Mouse (Mus musculus) gastrocnemius, adult 2 months (tissue): ENCODE measurements around the gene Klhl5. TPM values are rescaled to one million over a fixed set of nuclear protein-coding genes. Genes with fewer than 3 reads are reported as not detected.
"Not testable (repeated sequence)": the region's sequence is repeated elsewhere in the genome, so short reads cannot be mapped to it uniquely, and the experiment has no call there.

Experiments used
- DNase-seq: peaks from one replicate; pipeline ENCODE4 v3.0.0; 2022
- H3K27ac ChIP-seq: fragments of 200-600 bp; 2 replicates; pipeline ENCODE4 v1.8.1; 2022; ENCODE audit warnings: mild to moderate bottlenecking
- H3K4me3 ChIP-seq: fragments of 200-600 bp; 2 replicates; pipeline ENCODE4 v1.8.1; 2022; ENCODE audit warnings: mild to moderate bottlenecking, moderate library complexity
- CTCF ChIP-seq: fragments of 200-600 bp; IDR thresholded peaks from 2 replicates; pipeline ENCODE4 v1.8.1; 2022; ENCODE audit warnings: antibody characterized with exemption, mild to moderate bottlenecking, moderate library complexity
- intact Hi-C: fragments of 180-260 bp; cut with DNase I; formaldehyde crosslinking; loops from one replicate; pipeline ENCODE4 v1.15.1; 2025
- total RNA-seq, 2 experiments: library from RNA; stranded (reverse); gene quantifications; 2 replicates each; pipeline ENCODE4 v1.2.3; 2021

Klhl5 gene
- total RNA-seq, 2 experiments from 2014 or later = 5.1 to 5.9 TPM

DNA sequence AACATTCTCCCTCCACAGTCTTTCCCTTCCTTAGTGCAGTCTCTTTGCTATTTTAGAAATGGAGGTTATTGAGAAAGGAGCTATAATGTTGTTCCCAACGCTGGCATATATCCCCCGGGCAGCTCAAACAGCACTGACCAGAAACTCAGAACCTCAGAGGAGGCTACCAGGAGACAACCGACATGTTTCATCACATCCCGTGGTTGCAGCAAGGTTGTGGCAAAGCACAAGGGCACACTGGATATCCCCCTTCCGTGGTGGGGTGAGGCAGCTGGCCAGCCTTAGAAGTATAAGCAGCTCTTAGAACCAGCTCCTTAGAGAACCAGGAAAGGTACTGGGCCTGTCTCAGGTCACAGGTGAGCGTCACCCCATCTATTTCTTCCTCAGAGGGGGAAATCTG lies 5.7 kb upstream of the Klhl5 start:
- TF ChIP-seq CTCF = no peak
- Histone ChIP-seq H3K4me3 (no peak overlapping the region), H3K27ac (no peak overlapping the region)
- intact Hi-C loops = no loop called here
- no peak for DNase-seq

DNA sequence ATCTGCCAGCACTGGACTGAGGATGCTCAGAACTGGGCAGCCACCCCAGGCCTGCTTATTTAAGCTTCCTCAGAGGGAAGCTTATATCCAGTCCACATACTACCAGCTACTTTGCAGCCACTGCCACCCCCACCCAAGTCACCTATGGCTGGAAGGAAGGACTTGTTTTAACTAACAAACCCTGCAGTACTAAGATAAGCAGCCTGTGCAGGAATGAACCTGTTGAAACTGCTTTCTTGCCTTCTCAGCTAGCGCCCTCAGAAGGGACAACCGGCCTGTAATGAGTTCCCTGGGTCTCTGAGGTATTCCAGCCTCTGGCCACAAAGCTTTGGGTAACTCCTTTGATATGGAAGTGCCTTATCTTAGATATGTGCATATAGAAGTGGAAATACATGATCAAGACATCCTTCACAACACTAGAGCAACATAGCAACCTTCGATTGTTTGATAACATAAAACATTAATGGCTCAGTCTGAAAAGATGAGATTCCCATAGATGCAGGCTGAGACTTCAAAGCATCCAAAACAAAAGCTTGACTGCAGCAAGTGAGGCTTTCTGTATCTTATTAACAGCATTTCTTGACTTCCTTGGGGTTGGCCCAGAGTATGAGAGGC lies 5.2 kb upstream of the Klhl5 start:
- intact Hi-C loops = no loop called here
- no peak for TF ChIP-seq CTCF
- DNase-seq = no peak
- Histone ChIP-seq H3K4me3 (no peak overlapping the region), H3K27ac (no peak overlapping the region)

DNA sequence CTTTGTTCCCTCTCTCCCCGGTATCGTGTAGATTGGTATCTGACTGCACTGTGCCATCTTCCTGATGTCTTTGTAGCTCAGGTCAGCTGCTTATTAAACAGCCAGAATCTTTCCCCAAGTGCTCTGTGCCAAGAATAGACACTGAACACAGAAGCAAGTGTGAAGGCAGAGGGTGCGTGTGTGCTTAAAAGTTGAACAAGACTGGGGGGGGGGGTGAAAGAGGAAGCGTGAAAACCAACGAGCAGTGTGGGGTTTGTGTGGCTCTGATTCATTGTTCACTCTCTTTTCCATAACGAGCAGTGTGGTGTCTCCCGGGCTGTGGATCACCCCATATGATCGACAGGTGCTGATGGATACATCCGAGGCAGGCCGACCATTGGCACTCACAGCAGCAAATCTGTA lies 4.7 kb upstream of the Klhl5 start:
- intact Hi-C loops = no loop called here
- DNase-seq = no peak
- no peak for TF ChIP-seq CTCF
- Histone ChIP-seq H3K27ac (no peak overlapping the region), H3K4me3 (no peak overlapping the region)

DNA sequence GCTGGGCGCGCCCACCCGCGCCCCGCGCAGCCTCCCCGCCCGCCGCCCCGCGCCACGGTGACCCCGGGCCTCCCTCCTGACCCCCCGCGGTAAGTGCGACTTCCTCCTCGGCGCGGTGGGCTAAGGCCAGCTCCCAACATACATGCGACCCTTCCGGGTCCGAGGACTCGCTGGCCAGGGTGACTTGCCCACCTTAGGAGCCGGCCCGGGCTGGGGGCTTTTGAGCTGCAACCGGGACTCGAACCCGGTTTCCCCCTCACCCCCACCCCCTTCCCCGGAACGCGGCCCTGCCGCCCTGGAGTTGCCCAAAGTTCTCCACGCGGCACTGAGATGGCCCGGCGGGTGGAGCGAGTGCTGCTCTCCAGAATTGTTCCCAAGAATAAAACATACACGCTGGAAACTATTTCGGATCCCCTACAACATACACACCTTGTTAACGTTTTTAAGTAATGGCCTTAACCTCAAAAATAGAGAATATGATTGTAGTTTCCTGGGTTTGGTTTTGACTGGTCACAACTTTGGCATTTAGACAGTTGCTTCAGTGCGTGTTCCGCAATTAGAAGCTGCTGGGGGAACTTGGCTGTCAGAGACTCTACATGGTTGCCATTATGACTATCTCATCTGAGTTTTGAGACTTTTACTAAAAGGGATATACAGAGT lies 564 bp downstream of the Klhl5 start:
- Histone ChIP-seq H3K27ac (peak overlapping the region; percentile 92), H3K4me3 (peak overlapping the region; percentile 92)
- TF ChIP-seq CTCF = no peak
- intact Hi-C loops = loop anchor here (5.0 kb wide), 1 partner anchor 49 kb away; no protein-coding TSS in a partner anchor
- DNase-seq = peak; percentile 53

DNA sequence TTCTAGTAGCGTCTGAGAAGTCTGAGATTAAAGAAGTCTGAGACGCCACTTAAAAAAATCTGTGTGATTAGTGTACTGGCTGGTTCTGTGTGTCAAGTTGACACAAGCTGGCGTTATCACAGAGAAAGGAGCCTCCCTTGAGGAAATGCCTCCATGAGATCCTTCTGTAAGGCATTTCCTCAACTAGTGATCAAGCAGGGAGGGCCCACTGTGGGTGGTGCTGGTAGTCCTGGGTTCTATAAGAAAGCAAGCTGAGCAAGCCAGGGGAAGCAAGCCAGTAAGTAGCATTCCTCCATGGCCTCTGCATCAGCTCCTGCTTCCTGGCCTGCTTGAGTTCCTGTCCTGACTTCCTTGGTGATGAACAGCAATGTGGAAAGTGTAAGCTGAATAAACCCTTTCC lies 4.9 kb downstream of the Klhl5 start:
- intact Hi-C loops, DNase-seq, H3K4me3 ChIP-seq: not testable (repeated sequence)
- H3K27ac ChIP-seq = peak overlapping the region; percentile 76

DNA sequence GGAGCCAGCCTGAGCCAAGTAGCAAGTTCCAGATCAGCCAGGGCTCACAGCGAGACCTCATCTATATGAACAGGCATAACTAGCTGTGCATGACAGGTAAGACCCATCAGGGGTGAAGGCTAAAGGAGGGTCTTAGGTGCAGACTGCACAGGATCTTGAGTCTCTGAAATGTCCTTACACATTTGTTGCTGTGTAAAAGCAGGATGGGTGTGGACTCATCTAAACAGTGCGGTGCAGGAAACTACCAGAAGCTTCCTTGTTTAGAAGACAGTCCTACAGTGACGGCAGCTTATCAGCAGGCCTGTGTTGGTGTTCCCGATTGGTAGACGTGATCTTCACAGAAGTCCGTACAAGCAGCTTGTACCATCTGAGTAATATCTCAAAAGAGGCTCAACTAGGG lies 6.0 kb downstream of the Klhl5 start:
- intact Hi-C loops = no loop called here
- DNase-seq = no peak
- Histone ChIP-seq H3K27ac (peak overlapping the region; percentile 76), H3K4me3 (no peak overlapping the region; the same call in 1 of the 2 replicates)
- no peak for TF ChIP-seq CTCF

DNA sequence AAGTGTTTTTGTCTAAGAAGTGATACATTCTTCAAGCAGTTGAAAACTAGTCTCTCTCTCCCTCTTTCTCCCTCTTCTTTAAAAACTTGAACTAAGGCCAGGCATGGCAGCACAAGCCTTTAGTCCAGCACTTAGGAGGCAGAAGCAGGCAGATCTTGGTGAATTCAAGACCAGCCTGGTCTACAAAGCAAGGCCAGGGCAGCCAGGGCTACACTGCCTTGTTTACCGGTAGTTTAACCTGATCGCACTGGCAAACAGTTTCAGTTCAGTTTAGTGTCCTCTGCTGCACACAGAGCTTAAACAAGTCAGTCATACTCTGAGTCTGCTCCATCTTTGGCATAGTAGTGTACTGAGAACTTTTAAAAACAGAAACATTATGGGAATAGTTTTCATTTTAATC lies 9.4 kb downstream of the Klhl5 start:
- Histone ChIP-seq H3K4me3 (no peak overlapping the region), H3K27ac (no peak overlapping the region)
- intact Hi-C loops = no loop called here
- no peak for TF ChIP-seq CTCF
- no peak for DNase-seq

DNA sequence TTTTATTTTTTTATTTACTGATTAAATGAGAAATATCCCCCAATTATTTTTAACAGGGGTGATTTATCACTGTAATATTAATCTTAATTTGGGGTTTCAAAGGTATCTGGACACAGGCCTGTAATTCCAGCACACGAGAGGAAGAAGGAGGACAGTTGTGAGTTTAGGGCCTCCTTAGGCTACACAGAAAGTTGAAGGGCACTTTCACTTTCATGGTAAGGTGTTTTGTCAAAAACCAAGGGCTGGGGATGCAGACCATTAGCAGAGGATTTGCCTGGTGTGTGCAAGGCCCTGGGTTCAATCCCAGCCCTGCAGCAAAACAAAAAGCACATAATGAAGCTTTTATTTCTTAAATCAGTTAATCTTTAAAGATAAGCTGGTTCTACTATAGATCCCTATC lies 12.2 kb downstream of the Klhl5 start:
- H3K27ac ChIP-seq = peak overlapping the region; percentile 48
- intact Hi-C loops = no loop called here
- TF ChIP-seq CTCF = no peak
- no peak for DNase-seq
- H3K4me3 ChIP-seq = no peak overlapping the region

DNA sequence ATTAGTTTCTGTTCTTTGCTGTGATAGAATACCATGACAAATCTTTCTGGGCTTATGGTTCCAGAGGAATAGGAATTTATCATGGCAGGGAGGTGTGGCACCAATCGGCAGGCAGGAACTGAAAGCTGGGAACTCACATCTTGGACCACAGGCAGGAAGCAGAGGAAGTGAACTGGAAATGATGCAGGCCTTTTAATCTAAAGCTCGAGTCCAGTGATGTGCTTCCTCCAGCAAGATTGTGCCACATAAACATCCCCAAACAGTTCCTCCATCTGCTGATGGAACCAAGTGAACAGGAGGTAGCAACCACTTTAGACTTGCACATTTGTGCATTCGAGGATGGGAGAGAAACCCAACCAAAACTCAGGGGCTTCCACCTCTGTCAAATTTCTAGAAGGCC lies 12.6 kb downstream of the Klhl5 start:
- DNase-seq = no peak
- Histone ChIP-seq H3K4me3 (no peak overlapping the region), H3K27ac (peak overlapping the region; percentile 48)
- intact Hi-C loops = no loop called here
- TF ChIP-seq CTCF = no peak

DNA sequence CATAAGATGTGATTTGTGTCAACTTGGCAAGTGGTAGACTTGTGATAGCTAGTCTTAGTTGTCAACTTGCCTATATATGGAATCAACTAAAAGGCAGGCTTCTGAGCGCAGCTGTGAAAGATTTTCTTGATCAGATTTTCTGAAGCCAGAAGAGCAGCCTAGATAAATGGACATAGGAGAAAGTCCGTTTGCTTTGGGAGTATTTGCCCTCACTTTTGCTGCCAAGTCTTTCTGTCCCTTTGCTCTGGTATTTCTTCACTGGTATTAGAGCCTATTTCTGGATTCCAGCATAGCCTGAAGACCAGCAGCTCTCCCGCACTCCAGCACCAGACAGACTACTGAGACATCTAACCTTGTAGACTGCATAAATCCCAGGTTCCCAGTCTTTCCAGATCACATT lies 15.3 kb downstream of the Klhl5 start:
- no peak for DNase-seq
- intact Hi-C loops = no loop called here
- H3K4me3 ChIP-seq = no peak overlapping the region
- H3K27ac ChIP-seq = no peak overlapping the region
- no peak for TF ChIP-seq CTCF

DNA sequence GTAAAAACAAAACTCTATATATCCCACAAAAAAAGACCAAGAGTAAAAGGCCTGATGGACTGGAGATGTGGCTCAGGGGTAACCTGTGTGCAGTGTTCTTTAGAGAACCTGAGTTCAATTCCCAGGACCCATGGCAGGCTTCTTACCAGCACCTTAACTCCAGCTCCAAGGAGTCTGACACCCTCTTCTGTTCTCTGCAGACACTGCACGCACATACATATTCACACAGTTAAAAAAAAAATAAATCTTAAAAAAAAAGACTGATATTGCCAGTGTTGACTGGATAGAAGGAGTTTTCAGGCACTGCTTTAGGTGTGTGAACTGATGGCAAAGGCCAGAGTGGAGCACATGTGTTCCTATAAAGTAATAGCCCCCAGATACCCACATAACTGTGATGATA lies 18.8 kb downstream of the Klhl5 start:
- Histone ChIP-seq H3K4me3 (no peak overlapping the region), H3K27ac (no peak overlapping the region)
- DNase-seq = no peak
- intact Hi-C loops = no loop called here
- TF ChIP-seq CTCF = peak; percentile 6

DNA sequence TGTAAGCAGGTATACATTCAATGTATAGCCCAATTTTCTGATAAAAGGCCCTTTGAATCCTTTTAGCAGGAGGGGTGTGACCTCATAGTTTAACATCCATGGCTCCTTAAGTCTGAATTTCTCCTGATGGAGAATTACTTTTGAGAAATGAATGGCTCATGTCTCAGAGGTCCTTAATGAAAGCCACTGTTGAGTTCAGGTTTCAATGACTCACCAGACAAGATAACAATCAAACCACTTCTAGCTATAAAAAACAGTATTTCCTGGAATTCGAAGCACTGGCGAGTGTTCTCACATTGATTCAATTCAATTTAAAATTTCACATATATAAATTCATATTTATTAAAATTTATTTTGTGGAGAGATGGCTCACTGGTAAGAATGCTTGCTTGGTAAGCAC lies 21.1 kb downstream of the Klhl5 start:
- no peak overlapping the region for H3K27ac ChIP-seq
- no peak for TF ChIP-seq CTCF
- no peak for DNase-seq
- intact Hi-C loops = no loop called here
- H3K4me3 ChIP-seq = no peak overlapping the region

DNA sequence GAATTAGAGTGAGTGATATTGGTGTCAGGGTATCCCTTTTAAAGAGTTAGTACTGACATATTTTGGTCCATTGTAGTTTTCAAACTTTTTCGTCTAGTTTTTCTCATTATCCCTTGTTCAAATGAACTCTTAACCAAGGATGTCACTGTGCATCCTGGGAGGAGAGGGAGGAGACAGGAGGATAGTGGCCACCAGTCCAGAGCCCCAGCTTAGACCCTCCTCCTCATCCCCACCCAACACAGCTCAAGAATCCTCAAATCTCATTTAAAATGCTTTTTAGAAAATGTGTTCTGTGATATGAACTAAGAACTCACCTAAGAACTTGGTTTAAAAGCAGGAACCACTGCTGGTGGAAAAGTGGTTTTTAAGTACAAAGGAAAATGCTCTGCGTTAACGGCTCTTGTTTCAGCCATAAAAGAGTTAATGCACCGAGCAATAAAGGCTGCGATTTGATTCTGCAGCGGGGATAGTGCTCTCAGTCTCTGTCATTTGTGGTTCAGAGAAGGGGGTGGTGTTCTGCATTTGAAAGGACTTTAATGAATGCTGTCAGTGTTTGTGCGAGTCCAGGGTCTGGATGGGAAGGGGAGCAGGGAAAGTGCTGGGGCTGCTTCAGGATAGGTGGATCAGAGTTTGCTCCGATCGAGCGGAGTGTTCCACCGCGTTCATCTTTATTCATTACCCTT lies 23.3 kb downstream of the Klhl5 start:
- no peak for TF ChIP-seq CTCF
- H3K4me3 ChIP-seq = peak overlapping the region; percentile 66
- DNase-seq = no peak
- no peak overlapping the region for H3K27ac ChIP-seq
- intact Hi-C loops = no loop called here
